Mouse (Mus musculus) layer of hippocampus, adult 11-12 months (tissue): Measurements from ENCODE around the gene Myh15.
"Not testable (repeated sequence)": the region's sequence is repeated elsewhere in the genome, so short reads cannot be mapped to it uniquely, and the experiment has no call there.

Experiments used
- DNase-seq: peaks from one replicate; pipeline ENCODE4 v3.0.0; 2022; ENCODE audit warnings: low spot score

The Myh15 gene

DNA sequence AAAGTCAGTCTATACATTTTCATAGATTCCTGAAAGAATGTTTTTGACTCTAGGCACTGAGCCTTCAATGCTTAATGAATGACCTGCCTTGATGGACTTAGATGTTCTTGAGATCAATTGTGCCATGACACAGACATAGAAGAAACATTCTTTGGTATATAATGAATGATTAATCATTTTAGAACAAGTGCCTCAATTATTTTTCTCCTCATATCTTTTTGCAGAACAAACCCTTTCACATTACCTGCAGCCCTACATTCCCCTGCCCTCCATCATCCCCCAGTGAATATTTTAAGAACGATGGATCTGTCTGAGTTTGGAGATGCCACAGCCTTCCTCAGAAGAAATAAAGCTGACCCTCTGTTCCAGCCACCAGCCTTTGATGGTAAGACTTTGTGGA is at the start of gene Myh15:
TSS of gene Myh15 (plus strand) at position 301 of the 400 bp plus-strand sequence.
- DNase-seq: no peak

GRCm38 (mm10) chr16:49016620-49017332 is 40.5 kb upstream of the Myh15 start:
- peak; percentile 16 for DNase-seq

- DNase-seq: no peak
Observed at GRCm38 (mm10) chr16:49035852-49036251, 21.4 kb upstream of the Myh15 start.

GRCm38 (mm10) chr16:49037771-49038170 is 19.5 kb upstream of the Myh15 start:
- DNase-seq: no peak

GRCm38 (mm10) chr16:49040554-49041221 is 16.6 kb upstream of the Myh15 start:
- no peak for DNase-seq

GRCm38 (mm10) chr16:49049214-49049613 is 8.1 kb upstream of the Myh15 start:
- DNase-seq: no peak

DNA sequence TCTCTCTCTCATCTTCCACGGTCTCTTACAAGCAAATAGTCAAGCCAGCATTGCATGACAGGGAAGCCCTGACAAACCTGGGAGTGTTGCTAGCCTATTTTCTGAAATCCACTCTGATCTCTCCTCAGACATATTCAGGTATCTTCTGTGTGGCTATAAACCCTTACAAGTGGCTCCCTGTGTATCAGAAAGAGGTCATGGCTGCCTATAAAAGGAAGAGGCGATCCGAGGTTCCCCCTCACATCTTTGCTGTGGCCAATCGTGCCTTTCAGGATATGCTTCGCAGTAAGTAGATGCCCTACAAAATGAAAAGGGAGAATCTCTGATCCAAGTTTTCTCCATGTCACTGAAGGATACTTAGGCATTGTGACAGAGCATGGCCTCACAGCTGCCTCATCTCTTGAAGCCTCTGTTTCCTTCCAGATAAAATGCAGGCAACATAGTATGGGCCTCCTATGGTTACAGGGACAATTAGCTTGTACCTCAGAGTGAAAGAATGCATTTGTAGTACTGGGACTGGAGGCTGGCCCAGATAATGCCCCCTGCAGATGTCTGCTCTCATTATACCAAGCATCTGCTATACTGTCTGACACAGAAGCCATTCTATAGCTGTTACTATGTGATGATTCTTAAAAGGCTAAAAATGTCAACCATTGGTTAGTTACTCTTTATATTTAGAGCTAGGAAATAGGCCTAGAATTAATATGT is 12.1 kb downstream of the Myh15 start:
- DNase-seq: no peak

DNA sequence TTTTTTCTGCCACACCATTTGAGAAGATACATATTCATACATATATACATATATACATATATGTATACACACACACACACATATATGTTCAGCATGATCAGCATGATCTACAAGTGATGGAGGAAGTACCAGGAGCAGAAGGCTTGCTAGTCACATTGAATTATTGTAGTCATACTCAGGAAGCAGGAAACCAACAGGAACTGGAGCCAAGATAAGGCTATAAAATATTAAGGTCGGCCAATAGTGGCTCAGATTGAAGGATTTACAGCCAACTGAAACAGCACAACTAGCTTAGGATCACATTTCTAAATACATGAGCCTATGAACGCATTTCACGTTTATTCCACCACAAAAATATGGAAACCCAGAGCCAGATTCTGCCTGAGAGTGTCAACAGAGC is 14.0 kb downstream of the Myh15 start:
- no peak for DNase-seq

- DNase-seq: no peak
Observed at GRCm38 (mm10) chr16:49128015-49128414, 70.7 kb downstream of the Myh15 start.

- DNase-seq: no peak
Observed at GRCm38 (mm10) chr16:49156193-49156592, 98.9 kb downstream of the Myh15 start.

GRCm38 (mm10) chr16:49164349-49165137 is 107.3 kb downstream of the Myh15 start:
- peak; percentile 70 for DNase-seq

DNA sequence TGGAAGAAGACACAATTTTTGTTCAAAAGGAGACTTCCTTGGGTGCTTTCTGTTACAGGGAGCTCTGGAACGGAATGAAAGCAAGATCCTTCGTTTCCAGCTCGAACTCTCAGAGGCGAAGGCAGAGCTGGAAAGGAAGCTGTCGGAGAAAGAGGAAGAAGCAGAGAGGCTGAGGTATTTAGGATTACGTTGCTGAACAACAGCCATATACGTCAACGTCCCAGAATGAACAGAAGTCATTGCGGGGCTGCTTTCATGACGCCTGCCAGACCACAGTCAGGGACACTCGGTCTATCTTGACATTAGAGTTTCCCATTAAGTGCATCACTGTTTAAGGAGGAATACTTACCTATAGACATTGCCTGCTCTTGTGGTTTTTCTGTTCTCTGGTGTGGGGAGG is 108.4 kb downstream of the Myh15 start:
- DNase-seq: no peak

- no peak for DNase-seq
Observed at GRCm38 (mm10) chr16:49167325-49167724, 110.0 kb downstream of the Myh15 start.

GRCm38 (mm10) chr16:49175077-49175476 is 117.8 kb downstream of the Myh15 start:
- DNase-seq: no peak

GRCm38 (mm10) chr16:49175729-49176395 is 118.6 kb downstream of the Myh15 start:
- DNase-seq: no peak

GRCm38 (mm10) chr16:49193521-49193920 is 136.2 kb downstream of the Myh15 start:
- DNase-seq: no peak

DNA sequence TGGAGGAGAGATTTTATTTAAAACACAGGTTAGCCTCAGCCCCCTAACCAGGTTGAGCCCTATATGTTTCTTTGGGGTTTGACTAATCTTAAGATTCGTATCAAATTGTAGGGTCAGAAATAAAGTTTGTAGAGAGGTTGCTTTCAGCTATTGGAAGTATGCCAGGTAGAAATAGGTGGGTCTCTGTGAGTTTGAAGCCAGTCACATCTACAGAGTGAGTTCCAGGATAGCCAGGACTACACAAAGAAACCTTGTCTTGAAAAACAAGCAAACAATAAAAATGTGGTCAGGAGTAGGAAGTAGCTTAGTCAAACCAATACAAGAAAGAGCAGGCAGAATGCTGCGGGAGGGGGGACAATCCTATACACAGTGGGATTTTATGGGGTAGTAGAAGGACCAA is 136.7 kb downstream of the Myh15 start:
- DNase-seq: no peak

- DNase-seq: no peak
Observed at GRCm38 (mm10) chr16:49196290-49196689, 139.0 kb downstream of the Myh15 start.

- no peak for DNase-seq
Observed at GRCm38 (mm10) chr16:49197951-49198350, 140.7 kb downstream of the Myh15 start.

DNA sequence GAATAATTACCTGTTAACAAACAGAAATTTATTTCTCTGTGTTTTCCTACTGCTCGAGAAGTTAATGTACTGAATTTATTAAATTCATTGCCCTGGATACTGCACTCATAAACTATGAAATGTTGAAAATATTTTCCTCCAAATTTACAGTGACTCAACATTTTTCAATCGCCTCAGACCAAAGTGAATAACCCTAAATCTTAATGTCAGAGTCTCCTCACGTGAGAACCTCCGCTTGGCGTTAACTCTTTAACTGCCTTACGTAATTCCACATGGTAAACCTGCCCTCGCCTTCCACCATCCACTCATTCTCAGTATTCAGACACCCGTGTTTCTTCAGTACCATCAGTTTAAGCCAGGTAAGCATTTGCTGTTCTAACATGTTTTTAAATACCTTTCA is 166.4 kb downstream of the Myh15 start:
- no peak for DNase-seq

GRCm38 (mm10) chr16:49243517-49243916 is 186.2 kb downstream of the Myh15 start:
- not testable (repeated sequence) for DNase-seq
